Mouse (Mus musculus) gastrocnemius, postnatal 4 days (tissue): ENCODE measurements around the gene Gga3. TPM values are rescaled to one million over a fixed set of nuclear protein-coding genes. Genes with fewer than 3 reads are reported as not detected.
"Not testable (repeated sequence)": the region's sequence is repeated elsewhere in the genome, so short reads cannot be mapped to it uniquely, and the experiment has no call there.

Experiments
- DNase-seq, 2 experiments: peaks; one replicate each; pipeline ENCODE4 v3.0.0; 2021 to 2022; ENCODE audit warnings: low spot score in 2 of 2, mixed read lengths in 2 of 2
- long read RNA-seq, 2 experiments: library from polyadenylated mRNA; stranded (forward); transcript quantifications; one replicate each; pipeline ENCODE4 v2.0.0; 2021
- total RNA-seq, 2 experiments: library from RNA; stranded (reverse); gene quantifications; 2 replicates each; pipeline ENCODE4 v1.2.3; 2021

Gene Gga3
- 10 to 100 TPM; 15.9 to 21.8 TPM for total RNA-seq
- long read RNA-seq, experiment 1, partial matches to known transcripts = 1 of 11 reads
- long read RNA-seq, experiment 1, other reads (novel, unspliced or antisense) = 7 of 11 reads
- long read RNA-seq, experiment 2, transcript Gga3-201 (17 exons, 3,816 nt) = major isoform, 6 of 21 reads
- long read RNA-seq, experiment 2, partial matches to known transcripts = 3 of 21 reads
- long read RNA-seq, experiment 2, other reads (novel, unspliced or antisense) = 11 of 21 reads

GRCm38 (mm10) chr11:115603476-115604303, at the start of gene Gga3, which contains the start of gene Mrps7:
TSS of gene Gga3 (minus strand) at chr11:115604051.
TSS of gene Mrps7 (plus strand) at chr11:115603925.
- DNase-seq = peak; percentile 93

- no peak for DNase-seq
These were observed 49.3 kb upstream of the Gga3 start for GRCm38 (mm10) chr11:115653194-115653593.

GRCm38 (mm10) chr11:115651680-115652079, 47.8 kb upstream of the Gga3 start:
- no peak for DNase-seq

DNA sequence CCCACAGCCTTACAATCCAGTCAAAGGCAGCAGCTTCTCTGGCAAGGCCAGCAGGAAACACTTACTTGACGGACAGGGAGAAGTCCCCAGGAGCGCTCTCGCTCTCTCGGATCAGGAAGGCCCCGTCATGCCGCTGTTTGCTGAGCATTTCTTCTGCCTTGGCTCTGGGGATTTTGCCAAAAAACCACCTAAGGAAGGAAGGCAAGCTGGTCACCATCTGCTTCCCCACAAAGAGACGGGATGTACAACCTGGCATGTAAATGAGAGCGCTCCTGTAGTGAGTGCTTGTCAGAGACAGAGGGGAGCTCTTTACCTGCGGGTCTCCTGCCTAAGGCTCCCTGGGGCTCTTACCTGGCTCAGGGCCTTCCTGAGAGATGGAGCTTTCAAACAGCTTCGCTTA, 45.9 kb upstream of the Gga3 start:
- no peak for DNase-seq

GRCm38 (mm10) chr11:115647459-115647858, 43.6 kb upstream of the Gga3 start:
- peak in 1 of 2 experiments; percentile 44 for DNase-seq

GRCm38 (mm10) chr11:115646439-115646838, 42.6 kb upstream of the Gga3 start:
- DNase-seq = no peak

DNA sequence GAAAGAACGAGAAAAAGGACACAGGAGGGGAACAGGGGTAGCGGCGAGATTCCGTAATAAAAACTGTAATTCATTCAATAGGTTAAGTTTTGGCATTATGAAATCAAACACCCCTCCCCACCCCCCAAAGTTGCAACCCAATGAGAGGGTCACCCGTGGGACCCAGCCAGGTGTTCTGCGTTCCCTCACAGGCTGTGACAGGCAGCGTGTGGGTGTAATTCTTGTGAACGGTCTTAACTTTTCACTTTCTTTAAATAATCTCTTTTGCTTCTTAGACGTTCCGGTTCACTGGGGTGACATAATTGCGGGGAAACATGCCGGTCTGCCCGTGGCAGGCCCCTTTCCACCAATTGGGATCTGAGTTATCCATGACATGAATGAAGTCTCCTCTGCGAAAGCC, 41.6 kb upstream of the Gga3 start:
- DNase-seq = not testable (repeated sequence)

DNA sequence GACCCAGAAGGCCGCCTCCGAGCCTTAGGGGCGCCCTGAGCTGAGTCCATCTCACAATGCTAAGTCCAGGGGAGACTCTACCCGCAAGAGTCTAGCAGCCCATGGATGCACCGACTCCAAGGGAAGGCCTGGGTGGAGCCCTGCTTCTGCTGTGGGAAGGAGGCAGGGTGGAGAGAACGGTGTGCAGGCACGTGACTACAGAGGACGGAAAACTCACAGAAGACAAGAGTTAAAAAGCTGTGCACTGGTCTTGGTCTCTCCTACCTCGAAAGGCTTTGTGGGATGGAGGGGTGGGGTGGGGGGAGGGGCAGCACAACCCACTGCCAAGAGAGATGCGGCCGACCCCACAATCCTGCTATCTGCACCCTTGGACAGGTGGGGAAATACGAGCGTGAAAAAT, 40.5 kb upstream of the Gga3 start:
- DNase-seq = no peak

GRCm38 (mm10) chr11:115643265-115643664, 39.4 kb upstream of the Gga3 start:
- DNase-seq = peak in 1 of 2 experiments; percentile 11

GRCm38 (mm10) chr11:115642705-115643104, 38.9 kb upstream of the Gga3 start:
- peak in 1 of 2 experiments; percentile 13 for DNase-seq

DNA sequence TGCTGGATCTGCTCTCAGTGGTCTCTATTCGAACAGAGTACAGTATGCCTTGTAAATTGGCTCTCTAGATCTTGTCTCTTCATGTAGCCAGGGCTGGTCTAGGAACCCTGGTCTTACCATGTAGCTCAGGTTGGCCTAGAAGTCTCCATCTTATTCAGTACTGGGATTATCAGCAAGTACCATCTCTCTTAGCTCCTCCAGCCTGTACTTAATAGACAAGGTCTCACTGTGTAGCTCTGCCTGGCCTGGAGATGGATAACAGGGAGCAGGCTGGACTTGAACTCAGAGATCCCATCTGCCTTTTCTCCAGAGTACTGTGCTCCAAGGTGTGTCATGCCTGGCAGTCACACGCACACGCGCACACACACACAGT, 37.8 kb upstream of the Gga3 start:
- DNase-seq = no peak

- peak in 1 of 2 experiments; percentile 14 for DNase-seq
These were observed 37.3 kb upstream of the Gga3 start for GRCm38 (mm10) chr11:115640978-115641663.

GRCm38 (mm10) chr11:115640311-115640828, 36.5 kb upstream of the Gga3 start:
- DNase-seq = no peak

DNA sequence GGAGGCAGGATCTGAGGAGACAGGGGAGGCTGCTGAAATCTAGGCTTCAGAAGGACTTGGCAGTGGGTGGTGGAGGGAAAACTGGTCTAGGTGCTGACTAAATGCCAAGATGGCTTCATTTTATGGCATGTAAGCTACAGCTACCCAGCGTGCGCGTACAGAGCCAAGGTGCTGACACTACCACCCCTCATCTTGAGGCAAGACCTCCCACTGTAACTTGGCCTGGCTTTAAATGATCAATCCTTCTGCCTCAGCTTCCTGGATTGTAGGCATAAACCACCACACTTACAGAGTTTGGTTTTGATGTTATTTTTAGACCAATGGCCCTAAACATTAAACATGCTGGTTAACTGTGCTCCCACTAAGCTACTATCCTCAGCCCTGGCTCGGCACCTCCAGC, 35.7 kb upstream of the Gga3 start:
- DNase-seq = no peak

- peak in 1 of 2 experiments; percentile 11 for DNase-seq
These were observed 34.9 kb upstream of the Gga3 start for GRCm38 (mm10) chr11:115638498-115639409.

DNA sequence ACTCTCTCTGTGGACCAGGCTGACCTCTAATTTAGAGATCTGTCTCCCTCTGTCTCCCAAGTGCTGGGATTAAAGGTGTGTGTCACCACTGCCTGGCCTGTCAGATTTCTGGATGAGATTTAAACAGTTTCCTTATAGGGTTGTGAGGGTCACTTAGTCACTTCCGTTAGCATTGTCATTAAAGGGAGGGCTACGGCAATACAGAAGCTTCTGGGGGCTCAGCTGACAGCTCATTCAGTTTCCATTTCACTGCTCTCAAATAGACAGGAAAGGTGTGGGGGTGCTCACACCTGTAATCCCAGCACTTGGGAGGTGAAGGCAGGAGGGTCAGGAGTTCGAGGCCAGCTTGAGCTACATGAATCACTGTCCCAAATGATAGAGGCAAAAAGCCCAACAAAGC, 33.1 kb upstream of the Gga3 start:
- no peak for DNase-seq

GRCm38 (mm10) chr11:115635484-115635883, 31.6 kb upstream of the Gga3 start:
- DNase-seq = no peak

- DNase-seq = no peak
These were observed 31.2 kb upstream of the Gga3 start for GRCm38 (mm10) chr11:115635041-115635440.

DNA sequence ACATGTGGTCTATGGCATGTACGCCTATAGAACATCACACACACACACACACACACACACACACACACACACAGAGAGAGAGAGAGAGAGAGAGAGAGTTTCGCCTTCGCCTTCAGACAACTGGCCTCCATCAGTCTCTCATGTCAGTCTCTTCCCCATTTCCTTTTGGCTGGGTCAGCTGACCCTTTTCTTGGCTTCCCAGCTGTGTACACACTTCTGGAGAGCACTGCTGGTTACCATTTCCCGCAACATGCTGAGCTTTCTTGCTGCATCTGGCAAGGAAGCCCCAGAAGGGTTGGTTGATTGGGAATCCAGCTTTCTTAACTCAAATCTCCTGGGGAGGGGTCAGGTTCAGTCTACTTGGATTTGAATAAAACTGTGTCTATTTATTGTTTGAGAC, 30.3 kb upstream of the Gga3 start:
- DNase-seq = no peak

- no peak for DNase-seq
These were observed 29.0 kb upstream of the Gga3 start for GRCm38 (mm10) chr11:115632862-115633261.

- no peak for DNase-seq
These were observed 28.4 kb upstream of the Gga3 start for GRCm38 (mm10) chr11:115632247-115632646.
